Mouse (Mus musculus): ENCODE measurements at regions not wholly inside any gene's neighbourhood (a gene's known extent, or its start where the extent isn't known, plus 50 kb on each side); places are given as distances from the start of the nearest gene placed in this dataset.

GRCm38 (mm10) chr9:41334462-41335241 is 173.2 kb upstream of the Ubash3b start:
- H3K4me3 ChIP-seq (replicated peaks; ENCODE audit: low read length) = no peak overlapping the region
- H3K4me1 ChIP-seq (ENCODE audit: control insufficient read depth, insufficient read depth, low read length) = peaks cover 9% of the 10 kb centered on the region; the same call in 1 of the 2 replicates
- no peak for TF ChIP-seq POLR2A (IDR thresholded peaks at IDR 0.05; ENCODE audit: borderline replicate concordance, extremely low read depth, insufficient read depth, insufficient read length)
- no peaks in the 10 kb centered on the region for H3K27me3 ChIP-seq (ENCODE audit: control insufficient read depth, insufficient read depth, low read length)
- no peak overlapping the region for H3K9ac ChIP-seq (ENCODE audit: low read depth, low read length, severe bottlenecking)
- peak overlapping the region; percentile 56; the same call in 1 of the 2 replicates for H3K27ac ChIP-seq (replicated peaks; ENCODE audit: low read depth, low read length)
- ATAC-seq (ENCODE audit: low FRiP score, low read depth) = 0 out of 2 replicates have a peak, but pooled peaks have one; percentile 30
- no peaks in the 10 kb centered on the region for H3K9me3 ChIP-seq (ENCODE audit: control insufficient read depth, low read length)
- H3K36me3 ChIP-seq (ENCODE audit: control insufficient read depth, insufficient read depth, low read length) = no peaks in the 10 kb centered on the region
- 15% methylated on average over 10 of the region's 10 CpGs for WGBS
- H3K4me2 ChIP-seq (replicated peaks; ENCODE audit: low read depth, low read length, severe bottlenecking) = no peak overlapping the region
- DNase-seq (ENCODE audit: low spot score) = peak; percentile 54

DNA sequence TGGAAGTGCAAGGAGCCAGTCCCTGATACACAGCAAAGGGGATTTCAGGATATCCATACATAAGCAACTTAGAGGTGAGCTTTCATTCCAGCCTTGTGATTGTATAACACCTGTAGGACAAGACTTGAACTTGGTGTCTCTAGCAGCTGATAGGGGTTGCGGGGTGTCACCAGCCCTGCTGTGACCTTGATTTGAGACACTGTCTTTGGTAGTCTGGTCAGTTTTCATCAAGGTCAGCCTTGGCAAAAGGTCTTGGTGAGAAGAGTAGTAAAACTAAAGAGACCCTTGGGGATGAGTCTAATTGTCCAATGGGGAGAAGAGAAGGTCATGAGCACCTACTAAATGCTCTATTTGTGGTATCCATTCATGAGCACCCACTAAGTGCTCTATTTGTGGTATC is 172.0 kb upstream of the Ubash3b start:
- Histone ChIP-seq H3K9me3 (ENCODE audit: control insufficient read depth, low read length) (no peaks in the 10 kb centered on the region), H3K9ac (ENCODE audit: low read depth, low read length, severe bottlenecking) (no peak overlapping the region), H3K4me1 (ENCODE audit: control insufficient read depth, insufficient read depth, low read length) (peaks cover 14% of the 10 kb centered on the region), H3K27ac (replicated peaks; ENCODE audit: low read depth, low read length) (no peak overlapping the region), H3K27me3 (ENCODE audit: control insufficient read depth, insufficient read depth, low read length) (no peaks in the 10 kb centered on the region), H3K4me3 (replicated peaks; ENCODE audit: low read length) (no peak overlapping the region), H3K36me3 (ENCODE audit: control insufficient read depth, insufficient read depth, low read length) (no peaks in the 10 kb centered on the region), H3K4me2 (replicated peaks; ENCODE audit: low read depth, low read length, severe bottlenecking) (no peak overlapping the region)
- 100% methylated on average over 1 of the region's 1 CpGs for WGBS
- no peak for TF ChIP-seq POLR2A (IDR thresholded peaks at IDR 0.05; ENCODE audit: borderline replicate concordance, extremely low read depth, insufficient read depth, insufficient read length)
- ATAC-seq (ENCODE audit: low FRiP score, low read depth) (no peak), DNase-seq (ENCODE audit: low spot score) (no peak)

DNA sequence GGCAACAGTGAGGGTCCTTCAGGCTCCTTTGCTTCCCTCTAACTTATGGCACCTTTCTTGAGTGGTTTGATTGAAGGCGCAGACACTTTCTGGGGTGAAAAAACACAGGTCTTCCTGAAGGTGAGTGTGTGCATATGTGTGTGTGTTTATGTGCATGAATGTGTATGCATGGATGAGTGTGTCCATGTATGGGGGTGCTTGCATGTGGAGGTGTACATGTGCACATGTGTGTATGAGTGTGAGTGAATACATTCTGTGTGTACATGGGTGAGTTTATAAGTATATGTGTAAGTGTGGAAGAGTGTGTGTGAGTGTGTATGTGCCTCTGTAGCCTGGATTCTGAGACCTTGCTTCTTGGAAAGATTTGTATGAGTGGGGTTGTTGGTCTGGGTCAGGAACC is 167.5 kb upstream of the Ubash3b start:
- H3K27me3 ChIP-seq (ENCODE audit: control insufficient read depth, insufficient read depth, low read length) = no peaks in the 10 kb centered on the region
- no peaks in the 10 kb centered on the region for H3K9me3 ChIP-seq (ENCODE audit: control insufficient read depth, low read length)
- peak overlapping the region; percentile 10; the same call in 1 of the 2 replicates for H3K4me3 ChIP-seq (replicated peaks; ENCODE audit: low read length)
- H3K4me1 ChIP-seq (ENCODE audit: control insufficient read depth, insufficient read depth, low read length) = peaks cover 16% of the 10 kb centered on the region
- TF ChIP-seq POLR2A (IDR thresholded peaks at IDR 0.05; ENCODE audit: borderline replicate concordance, extremely low read depth, insufficient read depth, insufficient read length) = no peak
- ATAC-seq (ENCODE audit: low FRiP score, low read depth) = no peak
- peak overlapping the region; percentile 39; the same call in 1 of the 2 replicates for H3K4me2 ChIP-seq (replicated peaks; ENCODE audit: low read depth, low read length, severe bottlenecking)
- H3K27ac ChIP-seq (replicated peaks; ENCODE audit: low read depth, low read length) = no peak overlapping the region
- peak overlapping the region; percentile 9; the same call in 1 of the 2 replicates for H3K9ac ChIP-seq (ENCODE audit: low read depth, low read length, severe bottlenecking)
- no peaks in the 10 kb centered on the region for H3K36me3 ChIP-seq (ENCODE audit: control insufficient read depth, insufficient read depth, low read length)
- WGBS = 97% methylated on average over 1 of the region's 1 CpGs
- no peak for DNase-seq (ENCODE audit: low spot score)

DNA sequence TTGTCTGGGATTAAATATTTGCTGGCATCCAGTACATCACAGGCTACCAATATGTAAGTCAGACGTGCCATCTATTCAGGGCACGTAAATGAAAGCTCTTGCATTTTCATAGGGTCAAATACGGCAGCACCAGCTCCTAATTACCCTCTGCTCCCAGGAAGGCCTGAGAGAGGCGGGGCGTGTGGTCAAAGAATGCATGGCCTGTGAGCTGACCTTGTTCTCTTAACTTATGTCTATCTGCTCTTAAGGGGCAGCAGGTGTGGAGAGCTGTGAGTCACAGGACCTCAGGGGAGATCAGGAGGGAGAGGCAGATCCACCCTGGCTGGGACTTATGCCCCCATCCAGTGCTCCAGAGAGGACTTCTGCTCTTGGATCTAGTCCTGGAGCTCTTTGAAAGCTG is 167.0 kb upstream of the Ubash3b start:
- 31% methylated on average over 5 of the region's 5 CpGs for WGBS
- DNase-seq (ENCODE audit: low spot score) (no peak), ATAC-seq (ENCODE audit: low FRiP score, low read depth) (no peak)
- Histone ChIP-seq H3K4me1 (ENCODE audit: control insufficient read depth, insufficient read depth, low read length) (peaks cover 16% of the 10 kb centered on the region), H3K27me3 (ENCODE audit: control insufficient read depth, insufficient read depth, low read length) (no peaks in the 10 kb centered on the region), H3K27ac (replicated peaks; ENCODE audit: low read depth, low read length) (no peak overlapping the region), H3K36me3 (ENCODE audit: control insufficient read depth, insufficient read depth, low read length) (no peaks in the 10 kb centered on the region), H3K4me3 (replicated peaks; ENCODE audit: low read length) (peak overlapping the region; percentile 10; the same call in 1 of the 2 replicates), H3K4me2 (replicated peaks; ENCODE audit: low read depth, low read length, severe bottlenecking) (peak overlapping the region; percentile 39; the same call in 1 of the 2 replicates), H3K9me3 (ENCODE audit: control insufficient read depth, low read length) (no peaks in the 10 kb centered on the region), H3K9ac (ENCODE audit: low read depth, low read length, severe bottlenecking) (peak overlapping the region; percentile 9; the same call in 1 of the 2 replicates)
- no peak for TF ChIP-seq POLR2A (IDR thresholded peaks at IDR 0.05; ENCODE audit: borderline replicate concordance, extremely low read depth, insufficient read depth, insufficient read length)

DNA sequence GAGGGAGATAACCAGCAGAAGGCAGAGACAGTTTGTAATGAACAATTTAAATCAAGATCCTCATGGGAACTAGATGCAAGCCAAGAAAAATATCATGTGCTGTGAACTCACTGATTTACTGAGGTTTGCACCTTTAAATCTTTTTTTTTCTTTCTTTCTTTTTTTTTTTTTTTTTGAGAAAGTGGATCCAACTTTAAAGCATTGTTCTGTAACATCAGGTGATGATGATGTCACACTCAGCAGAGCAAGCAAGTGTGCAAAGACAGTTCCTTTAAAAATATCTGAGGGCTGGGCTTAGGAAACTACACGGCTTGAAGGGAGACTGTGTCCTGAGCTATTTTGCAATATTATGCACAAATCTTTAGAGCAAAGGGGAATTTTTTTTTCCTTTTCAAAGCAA is 166.6 kb upstream of the Ubash3b start:
- no peak for ATAC-seq (ENCODE audit: low FRiP score, low read depth)
- H3K4me3 ChIP-seq (replicated peaks; ENCODE audit: low read length) = 0 out of 2 replicates have a peak overlapping the region, but pooled peaks have one; percentile 7
- 0 out of 2 replicates have a peak overlapping the region, but pooled peaks have one; percentile 45 for H3K27ac ChIP-seq (replicated peaks; ENCODE audit: low read depth, low read length)
- H3K36me3 ChIP-seq (ENCODE audit: control insufficient read depth, insufficient read depth, low read length) = no peaks in the 10 kb centered on the region
- peaks cover 16% of the 10 kb centered on the region for H3K4me1 ChIP-seq (ENCODE audit: control insufficient read depth, insufficient read depth, low read length)
- DNase-seq (ENCODE audit: low spot score) = no peak
- no peak overlapping the region for H3K9ac ChIP-seq (ENCODE audit: low read depth, low read length, severe bottlenecking)
- H3K27me3 ChIP-seq (ENCODE audit: control insufficient read depth, insufficient read depth, low read length) = no peaks in the 10 kb centered on the region
- H3K9me3 ChIP-seq (ENCODE audit: control insufficient read depth, low read length) = no peaks in the 10 kb centered on the region
- TF ChIP-seq POLR2A (IDR thresholded peaks at IDR 0.05; ENCODE audit: borderline replicate concordance, extremely low read depth, insufficient read depth, insufficient read length) = no peak
- 7% methylated on average over 1 of the region's 1 CpGs for WGBS
- H3K4me2 ChIP-seq (replicated peaks; ENCODE audit: low read depth, low read length, severe bottlenecking) = peak overlapping the region; percentile 31; the same call in 1 of the 2 replicates

Data from limb, embryonic 14.5 days (tissue).